Mouse (Mus musculus): ENCODE measurements around the gene Prcp. TPM values are rescaled to one million over a fixed set of nuclear protein-coding genes. Genes with fewer than 3 reads are reported as not detected.
"Not testable (repeated sequence)": the region's sequence is repeated elsewhere in the genome, so short reads cannot be mapped to it uniquely, and the experiment has no call there.

The Prcp gene
- polyA plus RNA-seq, 1 experiment from 2014 or later: 15.1 TPM

DNA sequence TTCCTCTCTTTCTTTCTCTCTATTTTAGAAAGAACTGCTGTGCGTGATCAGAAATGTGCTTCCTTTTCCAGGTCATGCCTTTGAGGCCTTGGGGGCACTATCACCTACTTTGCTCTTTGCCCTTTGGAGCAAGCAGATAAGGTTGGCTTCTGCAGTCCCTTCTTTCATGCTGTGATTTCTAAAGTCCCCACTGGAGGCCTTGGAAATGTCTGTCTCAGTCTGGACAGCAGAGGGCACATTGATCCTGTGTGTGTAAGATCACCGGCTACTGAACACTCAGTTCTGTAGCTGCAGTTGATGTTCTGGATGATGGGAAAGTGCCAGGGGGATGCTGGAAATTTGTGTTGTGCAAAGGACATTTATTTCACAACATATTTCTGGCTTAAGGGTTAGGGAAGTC is 22.8 kb downstream of the Prcp start:
- Histone ChIP-seq H3K36me3 (no peaks in the 10 kb centered on the region), H3K27ac (no peak overlapping the region), H3K4me1 (no peaks in the 10 kb centered on the region), H3K4me3 (no peak overlapping the region), H3K27me3 (ENCODE audit: insufficient read depth, poor library complexity, severe bottlenecking) (no peaks in the 10 kb centered on the region), H3K9me3 (no peaks in the 10 kb centered on the region)
- 38% methylated on average over 2 of the region's 2 CpGs for WGBS
- DNase-seq (ENCODE audit: low spot score): no peak

DNA sequence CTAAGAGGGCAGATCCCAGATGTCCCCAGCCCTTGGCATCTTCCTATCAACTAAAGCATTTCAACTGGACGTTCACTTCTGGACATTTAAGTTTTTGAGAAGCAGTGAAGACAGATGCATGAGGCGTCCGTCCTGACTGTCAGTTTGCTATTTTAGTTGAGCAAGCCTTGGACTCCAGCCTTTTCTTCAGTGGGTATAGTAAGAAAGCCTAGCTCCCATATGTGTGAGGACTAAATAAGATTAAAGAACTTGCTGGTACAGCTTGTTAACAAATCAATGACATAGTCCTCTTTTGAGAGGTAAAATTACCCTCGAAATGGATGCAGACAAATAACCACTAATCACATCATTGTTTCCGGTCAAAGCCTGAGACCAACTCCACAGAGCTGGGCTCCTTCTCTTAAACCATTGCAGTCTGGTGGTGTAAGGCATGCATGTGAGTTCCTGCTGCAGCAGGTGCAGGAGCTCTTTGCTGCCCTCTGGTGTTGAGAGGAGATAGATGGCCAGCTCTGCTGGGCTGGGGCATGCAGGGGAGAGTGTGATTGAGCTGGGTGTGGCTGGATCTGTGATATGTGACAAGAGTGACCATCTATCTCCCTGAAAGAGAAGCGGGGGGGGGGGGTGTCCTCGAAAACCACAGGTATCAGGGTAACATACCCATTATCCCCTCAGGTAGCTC is 29.2 kb downstream of the Prcp start:
- DNase-seq (ENCODE audit: low spot score): peak; percentile 86
- 53% methylated on average over 7 of the region's 7 CpGs for WGBS
- Histone ChIP-seq H3K4me3 (no peak overlapping the region), H3K27me3 (ENCODE audit: insufficient read depth, poor library complexity, severe bottlenecking) (no peaks in the 10 kb centered on the region), H3K9me3 (no peaks in the 10 kb centered on the region), H3K4me1 (no peaks in the 10 kb centered on the region), H3K27ac (no peak overlapping the region), H3K36me3 (no peaks in the 10 kb centered on the region)

GRCm38 (mm10) chr7:92904285-92904684 is 30.0 kb downstream of the Prcp start:
- not testable (repeated sequence) for H3K4me3 ChIP-seq; H3K36me3 ChIP-seq; H3K9me3 ChIP-seq; H3K27me3 ChIP-seq (ENCODE audit: insufficient read depth, poor library complexity, severe bottlenecking); H3K4me1 ChIP-seq; H3K27ac ChIP-seq
- DNase-seq (ENCODE audit: low spot score): peak; percentile 38
- WGBS: 50% methylated on average over 7 of the region's 7 CpGs

GRCm38 (mm10) chr7:92920172-92920856 is 46.0 kb downstream of the Prcp start:
- DNase-seq (ENCODE audit: low spot score): no peak
- no peaks in the 10 kb centered on the region for H3K4me1 ChIP-seq
- no peak overlapping the region for H3K27ac ChIP-seq
- no peaks in the 10 kb centered on the region for H3K27me3 ChIP-seq (ENCODE audit: insufficient read depth, poor library complexity, severe bottlenecking)
- no peaks in the 10 kb centered on the region for H3K9me3 ChIP-seq
- no peak overlapping the region for H3K4me3 ChIP-seq
- 0 out of 2 replicates have a peak, but pooled peaks cover 2% of the 10 kb centered on the region for H3K36me3 ChIP-seq
- WGBS: 82% methylated on average over 6 of the region's 6 CpGs

GRCm38 (mm10) chr7:92920857-92921172 is 46.5 kb downstream of the Prcp start:
- Histone ChIP-seq H3K4me3 (no peak overlapping the region), H3K9me3 (no peaks in the 10 kb centered on the region), H3K27ac (no peak overlapping the region), H3K4me1 (no peaks in the 10 kb centered on the region), H3K27me3 (ENCODE audit: insufficient read depth, poor library complexity, severe bottlenecking) (no peaks in the 10 kb centered on the region), H3K36me3 (0 out of 2 replicates have a peak, but pooled peaks cover 2% of the 10 kb centered on the region)
- no peak for DNase-seq (ENCODE audit: low spot score)
- WGBS: 78% methylated on average over 2 of the region's 2 CpGs

GRCm38 (mm10) chr7:92932792-92933191 is 58.5 kb downstream of the Prcp start:
- Histone ChIP-seq H3K36me3 (no peaks in the 10 kb centered on the region), H3K27me3 (ENCODE audit: insufficient read depth, poor library complexity, severe bottlenecking) (no peaks in the 10 kb centered on the region), H3K4me3 (no peak overlapping the region), H3K9me3 (no peaks in the 10 kb centered on the region), H3K4me1 (no peaks in the 10 kb centered on the region), H3K27ac (no peak overlapping the region)
- DNase-seq (ENCODE audit: low spot score): no peak
- WGBS: 80% methylated on average over 8 of the region's 8 CpGs

DNA sequence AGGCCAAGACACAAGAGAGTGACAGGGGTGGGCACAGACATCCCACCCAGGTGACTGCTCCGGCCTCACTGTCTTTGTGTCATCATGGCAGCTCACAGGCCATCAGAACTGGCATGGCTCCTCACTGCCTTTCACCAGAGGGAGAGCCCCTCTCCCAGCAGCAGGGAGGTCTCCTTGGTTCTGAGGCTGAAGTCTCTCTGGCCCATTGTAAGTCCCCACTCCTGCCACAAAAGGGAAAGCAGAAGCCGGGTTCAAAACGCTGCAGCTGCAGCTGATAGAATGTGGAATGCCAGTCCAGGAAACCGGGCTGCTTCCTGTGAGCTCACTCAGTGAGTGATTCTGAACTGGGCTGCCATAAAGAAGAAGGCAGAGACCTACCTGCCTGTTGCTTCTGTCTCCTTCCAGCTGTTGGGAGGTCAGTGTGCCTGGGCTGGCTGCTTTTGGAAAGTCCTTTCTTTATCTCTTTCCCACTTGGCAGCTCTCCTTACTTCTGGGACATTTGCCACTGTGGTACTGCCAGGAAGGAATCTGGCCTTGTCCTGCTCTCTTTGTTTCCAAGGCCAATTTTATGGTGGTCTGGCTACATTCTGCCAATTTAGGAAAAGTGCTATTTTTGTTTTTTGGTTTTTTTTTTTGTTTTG is 59.2 kb downstream of the Prcp start:
- not testable (repeated sequence) for H3K4me3 ChIP-seq; DNase-seq (ENCODE audit: low spot score); H3K4me1 ChIP-seq; H3K27ac ChIP-seq; H3K27me3 ChIP-seq (ENCODE audit: insufficient read depth, poor library complexity, severe bottlenecking); H3K36me3 ChIP-seq; H3K9me3 ChIP-seq
- WGBS: 60% methylated on average over 4 of the region's 4 CpGs

DNA sequence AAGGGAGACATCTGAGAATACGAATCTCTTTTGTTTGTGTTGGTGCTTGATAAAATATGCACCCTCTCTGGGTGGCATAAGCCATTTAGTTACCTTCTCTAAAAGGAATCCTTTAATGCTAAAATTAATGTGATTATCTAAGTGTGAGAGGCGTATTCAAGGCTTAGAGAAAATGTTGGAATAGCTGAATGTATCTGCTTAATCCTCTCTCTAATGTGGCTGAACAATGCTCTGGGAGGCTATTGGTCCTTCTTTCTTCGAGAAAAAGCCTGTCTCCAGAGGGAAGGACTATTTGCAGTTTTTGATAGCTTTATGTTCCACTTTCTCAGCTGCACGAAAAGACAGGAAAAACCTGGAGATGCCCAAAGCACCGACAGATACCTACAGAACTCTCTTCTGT is 62.5 kb downstream of the Prcp start:
- Histone ChIP-seq H3K27ac (no peak overlapping the region), H3K4me1 (peaks cover 4% of the 10 kb centered on the region; the same call in 1 of the 2 replicates), H3K36me3 (no peaks in the 10 kb centered on the region), H3K4me3 (no peak overlapping the region), H3K27me3 (ENCODE audit: insufficient read depth, poor library complexity, severe bottlenecking) (no peaks in the 10 kb centered on the region), H3K9me3 (no peaks in the 10 kb centered on the region)
- 59% methylated on average over 5 of the region's 5 CpGs for WGBS
- no peak for DNase-seq (ENCODE audit: low spot score)

DNA sequence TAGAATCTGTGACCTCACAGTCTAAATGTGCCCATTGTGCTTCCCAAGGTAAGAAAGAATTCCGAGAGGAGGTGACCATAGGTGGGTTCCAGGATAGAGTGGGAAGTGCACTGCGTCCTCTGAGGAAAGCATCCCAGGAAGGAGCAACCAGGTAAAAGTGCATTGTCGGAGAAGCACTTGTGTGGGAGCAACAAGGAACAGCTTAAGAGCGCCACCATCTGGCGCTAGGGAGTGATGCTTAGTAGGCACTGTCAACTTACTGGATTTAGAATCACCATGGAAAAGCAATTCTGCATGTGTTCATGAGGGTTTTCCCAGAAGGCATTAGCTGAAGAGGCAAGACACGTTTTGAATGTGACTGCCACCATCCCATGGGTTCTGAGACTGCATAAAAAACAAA is 63.7 kb downstream of the Prcp start:
- Histone ChIP-seq H3K27ac (no peak overlapping the region), H3K36me3 (no peaks in the 10 kb centered on the region), H3K27me3 (ENCODE audit: insufficient read depth, poor library complexity, severe bottlenecking) (no peaks in the 10 kb centered on the region), H3K4me1 (peaks cover 4% of the 10 kb centered on the region; the same call in 1 of the 2 replicates), H3K9me3 (no peaks in the 10 kb centered on the region), H3K4me3 (no peak overlapping the region)
- DNase-seq (ENCODE audit: low spot score): no peak
- WGBS: 25% methylated on average over 6 of the region's 6 CpGs

GRCm38 (mm10) chr7:92939776-92940175 is 65.5 kb downstream of the Prcp start:
- WGBS: 73% methylated on average over 5 of the region's 5 CpGs
- Histone ChIP-seq H3K36me3 (no peaks in the 10 kb centered on the region), H3K27ac (no peak overlapping the region), H3K4me3 (no peak overlapping the region), H3K27me3 (ENCODE audit: insufficient read depth, poor library complexity, severe bottlenecking) (no peaks in the 10 kb centered on the region), H3K4me1 (peaks cover 4% of the 10 kb centered on the region; the same call in 1 of the 2 replicates), H3K9me3 (no peaks in the 10 kb centered on the region)
- DNase-seq (ENCODE audit: low spot score): no peak

DNA sequence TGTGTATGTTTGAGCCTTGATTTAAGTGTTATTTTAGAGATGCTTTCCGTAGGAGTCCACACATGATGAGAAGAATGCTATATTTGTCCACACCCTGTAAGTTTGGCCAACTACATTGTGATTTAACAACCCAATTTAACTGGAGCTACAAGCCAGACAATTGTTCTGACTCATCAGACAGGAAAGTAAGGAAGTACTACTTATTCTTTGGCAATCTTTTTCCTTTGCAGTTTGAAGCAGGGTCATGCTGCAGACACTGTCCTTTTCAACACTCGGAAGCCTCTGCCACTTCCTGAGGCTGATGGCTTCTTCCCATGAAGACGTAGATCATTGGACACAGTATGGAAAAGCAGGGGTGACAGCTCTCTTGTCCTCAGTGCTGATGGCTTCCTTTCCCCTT is 76.5 kb downstream of the Prcp start:
- WGBS: 63% methylated on average over 3 of the region's 3 CpGs
- Histone ChIP-seq H3K27me3 (ENCODE audit: insufficient read depth, poor library complexity, severe bottlenecking) (no peaks in the 10 kb centered on the region), H3K27ac (no peak overlapping the region), H3K36me3 (no peaks in the 10 kb centered on the region), H3K4me1 (no peaks in the 10 kb centered on the region), H3K4me3 (no peak overlapping the region), H3K9me3 (no peaks in the 10 kb centered on the region)
- DNase-seq (ENCODE audit: low spot score): peak; percentile 41

- Histone ChIP-seq H3K27me3 (ENCODE audit: insufficient read depth, poor library complexity, severe bottlenecking) (no peaks in the 10 kb centered on the region), H3K9me3 (no peaks in the 10 kb centered on the region), H3K36me3 (no peaks in the 10 kb centered on the region), H3K4me3 (no peak overlapping the region), H3K4me1 (no peaks in the 10 kb centered on the region), H3K27ac (no peak overlapping the region)
- 59% methylated on average over 2 of the region's 2 CpGs for WGBS
- no peak for DNase-seq (ENCODE audit: low spot score)
These were observed 77.9 kb downstream of the Prcp start for GRCm38 (mm10) chr7:92952210-92952609.

DNA sequence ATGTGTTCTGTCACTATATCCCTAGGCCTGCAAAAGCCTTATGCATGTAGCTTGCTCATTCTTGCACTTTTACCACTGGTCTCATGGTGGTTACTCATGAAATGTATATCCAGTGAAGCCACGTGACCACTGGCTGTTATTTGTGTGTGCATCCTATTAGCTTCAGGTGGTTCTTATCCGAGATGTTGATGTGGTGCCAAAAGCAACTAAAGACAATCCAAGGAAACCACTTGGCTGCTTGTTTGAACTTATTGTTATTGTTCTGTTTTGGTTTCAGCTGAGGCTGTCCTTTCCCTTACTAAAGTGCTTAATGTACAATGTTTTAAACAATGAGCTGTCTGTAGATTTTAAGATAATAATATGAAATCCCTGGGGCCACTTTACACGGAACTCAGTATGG is 85.5 kb downstream of the Prcp start:
- Histone ChIP-seq H3K27ac (no peak overlapping the region), H3K9me3 (no peaks in the 10 kb centered on the region), H3K4me1 (no peaks in the 10 kb centered on the region), H3K27me3 (ENCODE audit: insufficient read depth, poor library complexity, severe bottlenecking) (no peaks in the 10 kb centered on the region), H3K36me3 (no peaks in the 10 kb centered on the region), H3K4me3 (no peak overlapping the region)
- DNase-seq (ENCODE audit: low spot score): no peak
- WGBS: 63% methylated on average over 3 of the region's 3 CpGs
